14 mouse cellular contexts compared by ENCODE assay signal in the genomic region with DNA sequence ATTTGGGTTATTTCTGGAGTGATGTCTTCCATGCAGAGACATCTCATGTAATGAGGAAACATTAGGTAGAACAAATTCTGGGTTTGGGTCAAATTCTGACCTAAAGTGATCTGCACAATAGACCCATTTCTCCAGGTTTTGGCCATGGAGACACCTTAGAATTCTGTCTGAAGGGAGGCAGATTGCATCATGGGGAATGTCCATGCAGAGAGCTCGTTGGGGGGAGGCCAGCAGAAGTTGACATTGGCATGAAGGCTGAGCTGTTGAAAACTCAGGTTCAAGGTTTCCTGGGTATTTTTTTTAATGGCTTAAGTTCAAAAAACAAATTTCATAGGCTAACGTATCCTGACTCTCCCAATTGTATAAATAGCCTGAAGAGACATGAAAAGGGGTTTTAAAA. TPM values are rescaled to one million over a fixed set of nuclear protein-coding genes. Genes with fewer than 3 reads are reported as not detected.
"Had no signal": no experiment of that assay in that cellular context is flagged by ENCODE, and none has a peak within 500 bp of the region (broad histone marks: within the 10 kb centered on the region; RNA-seq: fewer than 3 reads in every experiment).

No protein-coding gene starts in this region.

- H3K4me1 ChIP-seq: limb, embryonic 10.5 days; liver, embryonic 13.5 days; lung, embryonic 15.5 days; midbrain, embryonic 15.5 days; neural tube, embryonic 12.5 days had no signal

- ATAC-seq: liver, postnatal 0 days had no signal

- H3K27me3 ChIP-seq: liver, embryonic 13.5 days; lung, embryonic 15.5 days; megakaryocyte, embryonic 14.5 days; midbrain, embryonic 15.5 days; neural tube, embryonic 12.5 days had no signal

- H3K9me3 ChIP-seq: limb, embryonic 10.5 days; liver, embryonic 13.5 days; lung, embryonic 15.5 days; midbrain, embryonic 15.5 days; neural tube, embryonic 12.5 days had no signal

- H3K4me3 ChIP-seq: limb, embryonic 10.5 days; liver, embryonic 13.5 days; lung, embryonic 15.5 days; megakaryocyte, embryonic 14.5 days; midbrain, embryonic 15.5 days; neural tube, embryonic 12.5 days had no signal

- H3K4me2 ChIP-seq: liver, embryonic 13.5 days; lung, embryonic 15.5 days; midbrain, embryonic 11.5 days; midbrain, embryonic 15.5 days; neural tube, embryonic 12.5 days had no signal

- DNase-seq: kidney, postnatal 10 days; layer of hippocampus, adult 9-11 months; liver, embryonic 13.5 days; liver, postnatal 0 days; lung, postnatal 14 days had no signal

- H3K9ac ChIP-seq: liver, embryonic 13.5 days; liver, postnatal 0 days; lung, embryonic 15.5 days; midbrain, embryonic 15.5 days; neural tube, embryonic 12.5 days had no signal

- H3K27ac ChIP-seq: limb, embryonic 10.5 days; liver, embryonic 13.5 days; lung, embryonic 15.5 days; macrophage; midbrain, embryonic 15.5 days; neural tube, embryonic 12.5 days; stomach, postnatal 0 days had no signal

- H3K36me3 ChIP-seq: limb, embryonic 10.5 days; liver, embryonic 13.5 days; lung, embryonic 15.5 days; midbrain, embryonic 15.5 days; neural tube, embryonic 12.5 days had no signal

RNA-seq across cellular contexts. Expression of a gene that starts 42.3 kb away (rescaled TPM):
- total RNA-seq: neutrophil, adult 5-6 weeks had no signal
- polyA plus RNA-seq: macrophage had no signal
